Mouse (Mus musculus) erythroblast, embryonic 14.5 days (primary cell): ENCODE measurements around the gene Chchd6.

Source experiments
- GATA1 ChIP-seq: IDR thresholded peaks from 2 replicates; pipeline ENCODE4 v1.6.1; 2012; ENCODE audit warnings: low read length, inconsistent platforms, mixed read lengths
- TAL1 ChIP-seq: IDR thresholded peaks from 3 replicates; pipeline ENCODE4 v1.6.1; 2012; ENCODE audit warnings: low read length, inconsistent platforms, mixed read lengths

- TF ChIP-seq TAL1: no peak
- TF ChIP-seq GATA1: no peak
Observed at GRCm38 (mm10) chr6:89363107-89363451, 232.4 kb downstream of the Chchd6 start.
